Mouse (Mus musculus) liver, embryonic 14.5 days (tissue): ENCODE data around the gene Nucb2.

Experiments
- CTCF ChIP-seq: IDR thresholded peaks from 2 replicates; pipeline ENCODE4 v1.5.1; 2016; ENCODE audit warnings: antibody characterized with exemption, low read depth, control low read depth
- EP300 ChIP-seq: IDR thresholded peaks from 2 replicates; pipeline ENCODE4 v1.6.1; 2016; ENCODE audit warnings: antibody characterized with exemption, low read depth

GRCm38 (mm10) chr7:116574551-116574950 lies 70.4 kb downstream of the Nucb2 start:
- TF ChIP-seq CTCF (no peak), EP300 (no peak)
